Mouse (Mus musculus) cerebral cortex, adult 2 months (tissue): Measurements from ENCODE around the gene Cd209a.

Experiments
- WGBS: fragments of 180-500 bp; shearing (Covaris S2); methylation state at CpG from one replicate; pipeline ENCODE4 v1.1.7; 2018; 5-methylcytosine and 5-hydroxymethylcytosine counted together

Gene Cd209a

DNA sequence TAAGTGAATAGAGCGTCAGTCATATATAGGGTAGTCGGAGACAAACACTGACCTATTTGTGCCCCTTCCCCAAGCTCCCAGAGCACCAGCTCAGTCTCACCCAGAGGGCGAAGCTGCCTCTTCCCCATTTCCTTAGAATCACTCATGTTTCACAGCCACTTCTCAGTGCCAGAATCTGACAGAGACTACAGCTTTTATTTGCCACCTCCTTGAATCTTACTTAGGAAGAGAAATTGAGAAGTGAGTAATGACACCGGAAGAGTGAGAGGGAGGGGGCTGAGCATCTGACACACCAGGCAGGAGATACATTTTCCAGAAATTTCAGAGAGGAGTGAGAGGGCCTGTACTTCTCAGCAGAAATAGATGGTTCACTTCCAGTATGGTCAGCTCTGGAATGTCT lies at the start of gene Cd209a:
TSS of gene Cd209a (minus strand) at position 224 of the 400 bp plus-strand sequence.
- 82% methylated on average over 4 of the region's 4 CpGs for WGBS

DNA sequence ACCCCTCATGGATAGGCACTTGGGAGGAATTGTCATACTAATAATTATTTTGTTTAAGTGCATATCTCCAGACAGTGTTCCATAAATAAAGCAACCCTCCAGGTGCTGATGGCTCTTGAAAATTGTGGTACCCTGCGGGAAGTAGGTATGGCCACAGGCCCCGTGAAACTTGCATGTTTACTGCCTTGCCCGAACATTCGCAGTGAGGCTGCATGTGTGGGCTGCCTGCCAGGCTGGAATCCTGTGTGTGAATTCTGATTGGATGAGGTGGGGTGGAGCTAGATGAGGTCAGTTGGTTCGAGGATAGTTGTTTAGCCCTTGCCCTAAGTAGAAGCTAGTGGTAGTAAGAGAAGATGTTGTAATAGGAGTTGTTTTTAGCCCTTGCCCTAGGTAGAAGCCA lies 19.9 kb upstream of the Cd209a start:
- WGBS = 83% methylated on average over 5 of the region's 5 CpGs

DNA sequence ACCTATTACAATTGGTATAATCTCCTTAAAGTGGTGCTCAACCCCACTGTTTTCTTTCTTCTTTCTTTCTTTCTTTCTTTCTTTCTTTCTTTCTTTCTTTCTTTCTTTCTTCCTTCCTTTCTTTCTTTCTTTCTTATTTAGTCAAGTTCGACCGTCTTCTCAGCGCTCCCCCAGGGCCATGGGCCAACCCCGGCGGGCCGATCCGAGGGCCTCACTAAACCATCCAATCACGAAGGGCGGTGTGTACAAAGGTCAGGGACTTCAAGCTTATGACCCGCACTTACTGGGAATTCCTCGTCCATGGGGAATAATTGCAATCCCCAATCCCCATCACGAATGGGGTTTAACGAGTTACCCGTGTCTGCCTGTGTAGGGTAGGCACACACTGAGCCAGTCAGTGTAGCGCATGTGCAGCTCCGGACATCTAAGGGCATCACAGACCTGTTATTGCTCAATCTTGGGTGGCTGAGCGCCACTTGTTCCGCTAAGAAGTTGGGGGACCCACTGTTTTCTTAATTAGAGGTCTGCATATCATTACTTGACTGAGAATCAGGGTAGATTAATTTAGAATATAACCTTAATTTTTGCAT lies 5.6 kb upstream of the Cd209a start:
- 74% methylated on average over 18 of the region's 18 CpGs for WGBS

DNA sequence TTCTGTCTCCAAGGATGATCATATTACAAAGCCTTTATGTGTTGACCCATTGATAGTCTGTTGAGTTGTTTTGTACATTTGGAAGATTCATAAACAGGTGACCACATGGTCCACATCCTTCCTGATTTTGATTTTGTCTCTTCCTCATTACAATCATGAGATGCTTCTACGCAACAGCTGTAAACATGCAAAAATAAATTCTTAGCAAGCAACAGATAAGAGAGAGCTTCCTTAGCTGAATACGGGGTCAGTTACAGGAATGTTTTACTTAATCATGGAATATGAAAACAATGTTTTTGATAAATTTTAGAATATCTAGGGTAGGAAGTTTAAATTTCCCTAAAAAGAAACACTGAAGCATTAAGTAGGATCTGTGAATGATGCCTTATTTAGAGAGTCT lies 11.8 kb downstream of the Cd209a start:
- 84% methylated on average over 2 of the region's 2 CpGs for WGBS

DNA sequence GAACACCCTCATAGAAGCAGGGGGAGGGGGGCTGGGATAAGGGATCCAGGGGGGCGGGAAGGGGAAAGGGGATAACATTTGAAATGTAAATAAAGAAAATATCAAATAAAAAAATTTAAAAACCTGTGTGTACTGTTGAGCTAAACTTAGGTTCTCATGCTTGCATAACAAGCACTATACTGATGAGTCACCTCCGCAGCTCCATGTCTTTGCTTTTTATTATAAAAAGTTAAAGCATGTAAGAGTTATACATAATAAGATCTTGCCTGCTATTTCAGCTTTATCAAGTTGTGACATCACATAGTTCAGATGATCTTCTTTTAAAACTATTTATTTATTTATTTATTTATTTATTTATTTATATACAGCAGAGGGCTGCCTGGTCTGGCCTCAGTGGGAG lies 13.2 kb downstream of the Cd209a start:
- 75% methylated on average over 2 of the region's 2 CpGs for WGBS

DNA sequence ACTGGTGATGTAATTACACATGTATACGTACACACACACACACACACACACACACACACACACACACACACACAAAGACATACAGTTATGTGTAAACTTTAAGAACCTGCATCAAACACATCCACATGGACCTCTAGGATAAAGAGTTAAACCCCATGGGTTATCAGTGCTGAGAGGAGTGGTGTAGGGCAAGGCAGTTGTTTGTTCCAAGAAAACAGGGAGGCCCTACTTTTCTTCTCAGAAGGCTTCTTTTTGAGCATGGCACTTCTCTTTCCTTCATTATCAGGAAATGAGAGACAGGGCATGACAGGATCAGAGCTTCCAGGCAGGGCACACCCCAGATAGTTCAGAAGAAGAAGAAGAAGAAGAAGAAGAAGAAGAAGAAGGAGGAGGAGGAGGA lies 14.7 kb downstream of the Cd209a start:
- 52% methylated on average over 1 of the region's 1 CpGs for whole genome bisulfite sequencing

DNA sequence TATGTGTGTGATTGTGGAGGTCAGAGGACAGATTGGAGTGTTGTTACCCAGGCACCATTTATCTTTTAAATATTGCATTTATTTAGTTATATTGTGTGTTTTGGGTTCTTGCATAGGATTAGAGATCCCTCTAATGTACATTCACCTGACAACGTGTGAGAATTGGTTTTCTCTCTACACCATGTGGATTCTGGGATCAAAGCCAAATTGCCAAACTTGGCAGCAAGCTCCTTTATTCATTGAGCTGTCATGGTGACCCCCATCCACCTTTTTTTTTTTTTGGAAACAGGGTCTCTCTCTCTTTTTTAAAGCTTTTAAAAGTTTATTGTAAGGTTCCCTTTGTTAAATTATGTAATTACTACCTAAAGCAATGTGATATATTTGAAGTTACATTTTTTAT lies 27.7 kb downstream of the Cd209a start:
- 17% methylated on average over 1 of the region's 1 CpGs for WGBS

DNA sequence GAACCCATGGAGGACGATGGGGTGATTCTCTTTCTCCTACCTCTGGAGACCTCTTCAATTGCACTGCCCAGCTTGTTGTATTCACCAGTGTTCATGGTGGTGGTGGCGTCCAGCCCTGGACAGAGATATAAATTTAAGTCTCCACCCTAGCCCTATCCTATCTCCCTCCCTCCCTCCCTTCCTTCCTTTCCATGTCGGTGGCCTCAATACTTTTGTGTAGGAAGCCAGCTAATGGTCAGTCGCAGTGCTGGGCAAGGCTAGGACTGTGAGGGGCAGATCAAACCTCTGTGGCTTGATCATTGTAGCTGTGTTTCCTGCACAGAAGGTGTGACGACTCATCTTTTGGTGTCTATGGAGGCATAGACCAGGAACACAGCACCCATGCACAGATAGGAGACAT lies 28.2 kb downstream of the Cd209a start, which contains the start of gene Clec4g:
TSS of gene Clec4g (minus strand) at position 101 of the 400 bp plus-strand sequence.
- WGBS = 69% methylated on average over 5 of the region's 5 CpGs

DNA sequence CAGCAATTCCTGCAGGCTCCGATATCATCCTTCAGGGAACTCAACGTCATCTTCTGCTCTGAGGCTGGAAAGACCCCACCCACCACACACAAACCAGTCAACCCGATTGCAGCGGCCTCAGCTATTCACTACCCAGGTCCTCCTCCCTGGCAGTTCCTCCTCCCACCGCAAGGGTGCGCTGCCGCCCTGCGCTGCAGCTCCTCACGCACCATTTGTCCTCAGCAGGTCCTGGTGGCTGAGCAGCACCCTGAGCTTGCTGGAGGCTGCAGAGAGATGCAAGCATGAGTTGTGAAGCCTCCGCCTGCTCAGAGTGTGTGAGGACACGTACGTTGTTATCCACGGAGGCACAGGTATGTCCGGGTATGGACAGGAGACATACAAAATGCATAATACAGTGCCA lies 30.2 kb downstream of the Cd209a start:
- 19% methylated on average over 14 of the region's 14 CpGs for WGBS

DNA sequence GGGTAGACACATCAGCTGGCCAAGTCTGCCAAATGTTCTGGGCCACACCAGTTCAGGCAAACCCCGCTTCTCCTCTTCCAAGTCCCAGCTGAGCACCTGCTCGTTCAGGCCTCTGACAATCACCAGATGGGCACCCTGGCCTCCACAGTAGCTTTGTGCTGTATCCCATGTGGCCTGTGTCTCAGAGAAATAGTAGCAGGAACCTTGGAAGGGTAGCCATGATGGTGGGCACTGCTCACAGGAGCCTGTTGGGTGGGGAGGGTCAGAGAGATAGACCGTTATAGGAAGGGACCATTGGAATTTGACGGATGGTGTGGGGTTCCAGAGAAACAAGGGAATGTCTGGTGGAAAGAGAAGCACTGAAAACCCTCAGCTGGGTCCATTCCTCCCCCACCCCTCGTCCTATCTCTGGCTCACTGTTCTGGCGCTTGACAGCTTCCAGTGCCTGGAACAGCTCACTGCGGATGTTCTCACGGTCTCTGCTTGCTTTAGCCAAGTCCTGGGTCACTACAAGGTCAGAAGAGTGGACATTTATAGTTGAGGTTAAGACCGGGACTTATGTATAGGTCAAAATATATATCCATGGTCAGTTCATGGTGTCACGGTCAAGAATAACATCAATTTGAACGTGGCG lies 31.3 kb downstream of the Cd209a start:
- 89% methylated on average over 12 of the region's 12 CpGs for WGBS

DNA sequence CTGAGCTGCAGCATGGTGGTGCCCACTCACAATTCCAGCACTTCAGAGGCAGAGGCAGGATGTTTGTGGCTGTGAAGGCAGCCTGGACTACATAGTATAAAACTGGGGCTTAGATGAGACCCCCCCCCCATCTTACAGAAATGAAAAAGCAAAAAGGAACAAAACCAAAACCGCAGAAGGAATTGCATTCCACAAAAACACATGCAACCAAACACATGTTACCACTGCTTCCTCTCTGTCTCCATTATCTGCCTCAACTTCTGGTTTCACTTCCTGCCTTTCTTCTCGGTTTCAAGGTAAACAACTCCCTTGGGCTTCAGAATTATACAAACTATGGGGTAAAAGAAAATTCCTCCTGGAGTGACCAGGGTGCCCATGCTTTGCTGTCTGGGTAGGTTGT lies 37.1 kb downstream of the Cd209a start:
- WGBS = 59% methylated on average over 2 of the region's 2 CpGs

DNA sequence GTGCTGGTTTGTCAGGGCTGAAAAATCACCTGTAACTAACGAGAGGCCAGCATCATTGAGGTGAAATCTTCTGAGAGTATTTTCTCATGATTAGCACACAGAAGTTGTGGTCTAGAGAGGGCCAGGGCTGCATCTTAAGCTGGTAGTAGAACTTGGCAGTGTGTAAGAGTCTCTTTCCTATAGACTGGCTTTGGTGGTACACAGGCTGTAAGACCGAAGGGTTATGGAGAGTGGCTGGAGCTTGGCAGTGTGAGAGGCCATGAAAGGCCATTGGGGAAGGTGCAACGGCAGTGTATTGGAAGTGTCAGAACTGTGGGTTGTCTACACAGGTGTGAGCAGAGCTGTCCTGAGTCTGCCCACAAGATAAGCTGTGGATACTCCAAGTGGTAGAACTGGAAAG lies 38.5 kb downstream of the Cd209a start:
- WGBS = 87% methylated on average over 3 of the region's 3 CpGs

DNA sequence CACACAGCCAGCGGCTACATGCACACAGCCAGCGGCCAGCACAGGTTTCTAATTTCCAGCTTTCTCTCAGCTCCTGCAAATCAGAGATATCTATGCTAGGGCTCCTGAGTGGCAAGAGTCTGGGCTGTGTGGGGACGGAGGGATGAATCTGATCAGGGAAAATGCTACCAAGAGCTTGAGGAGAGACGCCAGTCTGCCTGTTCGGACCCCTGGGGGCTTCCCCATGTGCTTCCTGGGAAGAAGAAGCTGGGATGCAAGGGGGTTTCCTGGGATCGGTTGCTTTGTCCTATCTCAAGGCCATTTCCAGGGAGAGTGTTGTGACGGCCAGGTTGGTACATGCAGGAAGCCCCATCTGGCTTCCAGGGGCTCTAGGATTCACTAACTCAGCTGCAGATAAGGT lies 41.2 kb downstream of the Cd209a start:
- WGBS = 76% methylated on average over 7 of the region's 7 CpGs

DNA sequence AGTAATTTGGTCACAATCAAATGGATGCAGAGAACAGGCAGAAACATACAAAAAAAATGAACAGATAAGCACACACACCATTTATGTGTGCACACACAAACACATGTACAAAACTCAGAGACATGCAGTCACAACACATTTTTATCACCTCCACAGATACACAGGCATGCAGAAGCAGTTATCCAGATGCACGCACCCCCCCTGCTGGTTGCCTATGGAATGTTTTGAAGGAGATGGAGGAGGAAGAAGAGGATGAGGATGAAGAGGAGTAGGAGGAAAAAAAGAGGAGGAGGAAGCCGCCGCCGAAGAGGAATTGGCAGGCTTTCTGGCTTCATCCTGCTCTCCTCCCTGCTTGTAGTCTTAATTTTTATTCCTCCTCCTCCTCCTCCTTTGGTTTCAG lies 43.1 kb downstream of the Cd209a start:
- 40% methylated on average over 4 of the region's 4 CpGs for WGBS

DNA sequence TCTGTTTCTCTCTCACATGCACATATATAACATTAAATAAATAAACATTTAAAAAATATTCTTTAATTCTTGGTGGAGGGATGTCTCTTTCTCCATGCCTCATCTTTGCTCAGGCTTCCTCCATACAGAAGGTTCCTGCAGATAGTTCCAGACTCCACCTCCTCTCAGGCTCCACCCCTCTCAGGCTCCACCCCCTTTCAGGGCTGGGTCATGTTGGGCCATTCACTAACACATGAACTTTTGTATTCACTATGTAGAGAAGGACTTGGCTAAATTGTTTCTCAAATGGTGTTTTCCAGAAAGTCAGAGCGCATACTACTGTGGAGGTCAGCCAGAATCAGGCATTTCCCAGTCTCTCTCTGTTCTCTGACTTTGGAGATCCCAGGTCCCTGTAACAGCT lies 47.3 kb downstream of the Cd209a start:
- WGBS = 91% methylated on average over 1 of the region's 1 CpGs

DNA sequence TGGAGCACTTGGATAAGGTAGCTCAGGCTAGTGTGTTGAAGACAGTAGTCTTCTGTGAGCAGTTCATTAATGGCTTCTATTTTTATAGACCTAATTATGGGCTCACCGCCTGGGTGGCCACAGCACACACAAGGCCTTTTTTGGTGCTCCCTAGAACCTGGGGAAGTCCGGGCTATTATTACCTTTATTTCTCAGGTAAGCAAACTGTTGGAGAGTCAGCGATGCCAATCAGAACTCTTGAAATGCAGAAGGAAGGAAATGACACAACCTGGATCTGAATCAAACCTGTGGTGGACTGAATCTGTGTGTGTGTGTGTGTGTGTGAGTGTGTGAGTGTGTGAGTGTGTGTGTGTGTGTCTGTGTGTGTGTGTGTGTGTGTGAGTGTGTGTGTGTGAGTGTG lies 54.7 kb downstream of the Cd209a start, which contains the start of gene Fcer2a:
TSS of gene Fcer2a (minus strand) at position 55 of the 400 bp plus-strand sequence.
- 85% methylated on average over 3 of the region's 3 CpGs for WGBS
